Mouse (Mus musculus) adrenal gland, adult 18-20 months (tissue): ENCODE measurements around the gene Ush2a. TPM values are rescaled to one million over a fixed set of nuclear protein-coding genes. Genes with fewer than 3 reads are reported as not detected.

ENCODE experiments used
- DNase-seq, 2 experiments: peaks; one replicate each; pipeline ENCODE4 v3.0.0; 2021 to 2022; ENCODE audit warnings: low spot score in 2 of 2
- total RNA-seq, 2 experiments: library from RNA; stranded (reverse); gene quantifications; 1 replicate in 1 of 2; 2 replicates in 1 of 2; pipeline ENCODE4 v1.2.3; 2021

Ush2a gene
- total RNA-seq, 2 experiments from 2014 or later, result 0.16 TPM; not detected in 1

- no peak for DNase-seq
Measured at GRCm38 (mm10) chr1:188537021-188537420, 275.2 kb downstream of the Ush2a start.

- no peak for DNase-seq
Measured at GRCm38 (mm10) chr1:188539621-188540020, 277.8 kb downstream of the Ush2a start.

GRCm38 (mm10) chr1:188541492-188541891 lies 279.7 kb downstream of the Ush2a start:
- DNase-seq, result no peak

- DNase-seq, result no peak
Measured at GRCm38 (mm10) chr1:188543364-188543763, 281.5 kb downstream of the Ush2a start.

- DNase-seq, result no peak
Measured at GRCm38 (mm10) chr1:188549686-188550085, 287.9 kb downstream of the Ush2a start.

- no peak for DNase-seq
Measured at GRCm38 (mm10) chr1:188551802-188552201, 290.0 kb downstream of the Ush2a start.

- no peak for DNase-seq
Measured at GRCm38 (mm10) chr1:188558911-188559310, 297.1 kb downstream of the Ush2a start.

GRCm38 (mm10) chr1:188566229-188566628 lies 304.4 kb downstream of the Ush2a start:
- DNase-seq, result no peak

- DNase-seq, result no peak
Measured at GRCm38 (mm10) chr1:188567486-188567885, 305.7 kb downstream of the Ush2a start.

GRCm38 (mm10) chr1:188568295-188568961 lies 306.6 kb downstream of the Ush2a start:
- no peak for DNase-seq

GRCm38 (mm10) chr1:188576246-188576747 lies 314.5 kb downstream of the Ush2a start:
- DNase-seq, result no peak

- no peak for DNase-seq
Measured at GRCm38 (mm10) chr1:188577376-188577775, 315.6 kb downstream of the Ush2a start.

- no peak for DNase-seq
Measured at GRCm38 (mm10) chr1:188581136-188581535, 319.3 kb downstream of the Ush2a start.

GRCm38 (mm10) chr1:188595251-188595650 lies 333.4 kb downstream of the Ush2a start:
- no peak for DNase-seq

- no peak for DNase-seq
Measured at GRCm38 (mm10) chr1:188598052-188598451, 336.2 kb downstream of the Ush2a start.

GRCm38 (mm10) chr1:188599134-188599533 lies 337.3 kb downstream of the Ush2a start:
- no peak for DNase-seq

- no peak for DNase-seq
Measured at GRCm38 (mm10) chr1:188606450-188606849, 344.6 kb downstream of the Ush2a start.

GRCm38 (mm10) chr1:188616547-188616946 lies 354.7 kb downstream of the Ush2a start:
- no peak for DNase-seq

- DNase-seq, result no peak
Measured at GRCm38 (mm10) chr1:188633736-188634135, 371.9 kb downstream of the Ush2a start.

GRCm38 (mm10) chr1:188639666-188640065 lies 377.8 kb downstream of the Ush2a start:
- no peak for DNase-seq

GRCm38 (mm10) chr1:188643156-188643555 lies 381.3 kb downstream of the Ush2a start:
- DNase-seq, result no peak

- no peak for DNase-seq
Measured at GRCm38 (mm10) chr1:188653001-188653400, 391.2 kb downstream of the Ush2a start.

- no peak for DNase-seq
Measured at GRCm38 (mm10) chr1:188656121-188656520, 394.3 kb downstream of the Ush2a start.
